Mouse (Mus musculus): ENCODE data around the gene Aatk. TPM values are rescaled to one million over a fixed set of nuclear protein-coding genes. Genes with fewer than 3 reads are reported as not detected.

The Aatk gene
- total RNA-seq, 1 experiment: 1.2 TPM

DNA sequence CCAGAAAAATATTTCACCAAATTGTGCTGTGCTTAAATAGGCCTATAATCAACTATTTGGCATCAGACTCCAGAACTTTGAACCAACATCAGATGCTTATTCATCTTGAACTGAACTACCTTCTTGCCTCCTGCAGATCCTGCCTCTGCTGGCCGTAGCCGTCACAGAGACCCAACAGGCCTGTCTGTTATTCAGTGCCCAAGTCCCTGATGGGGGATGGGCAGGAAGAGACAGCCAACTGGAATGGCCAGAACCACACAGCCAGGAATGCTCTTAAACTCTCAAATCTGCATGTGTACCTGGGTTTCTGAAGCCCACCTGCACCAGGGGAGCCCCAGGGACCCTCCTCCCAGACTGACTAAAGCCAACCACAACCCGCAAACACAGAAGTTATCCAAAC is 20.0 kb downstream of the Aatk start:
- Histone ChIP-seq H3K36me3 (ENCODE audit: control insufficient read depth, insufficient read depth, low read length, poor library complexity, severe bottlenecking) (no peaks in the 10 kb centered on the region), H3K9me3 (ENCODE audit: control insufficient read depth, insufficient read depth, low read depth, low read length) (no peaks in the 10 kb centered on the region), H3K27ac (ENCODE audit: insufficient read depth, low read depth, low read length, poor library complexity, severe bottlenecking) (no peak overlapping the region), H3K4me3 (ENCODE audit: insufficient read depth in 1 of 2, low read depth in 1 of 2, low read length in 2 of 2, poor library complexity in 1 of 2, severe bottlenecking in 1 of 2) (no peak overlapping the region), H3K9ac (ENCODE audit: insufficient read depth, low read depth, low read length, poor library complexity, severe bottlenecking) (no peak overlapping the region), H3K4me1 (ENCODE audit: control insufficient read depth in 2 of 2, insufficient read depth in 2 of 2, low read length in 2 of 2, poor library complexity in 1 of 2) (peaks cover 2 to 13% of the 10 kb centered on the region in 2 experiments; a peak in 2 of 4 replicates)
- in situ Hi-C loops (cut with MboI; ENCODE audit: low sequenced_read_pairs in 2 of 2, unreplicated experiment in 2 of 2): no loop called here
- TF ChIP-seq ZC3H11A (IDR thresholded peaks at IDR 0.05; ENCODE audit: borderline replicate concordance, low read depth, low read length) (no peak), HCFC1 (IDR thresholded peaks at IDR 0.05; ENCODE audit: borderline replicate concordance, insufficient read depth, low read length) (no peak), ZNF384 (IDR thresholded peaks at IDR 0.05; ENCODE audit: low read depth, low read length) (no peak), MAFK (IDR thresholded peaks at IDR 0.05; ENCODE audit: insufficient read depth, low read depth, low read length) (no peak), CHD2 (IDR thresholded peaks at IDR 0.05; ENCODE audit: low read depth, low read length) (no peak)
- no peak for DNase-seq (ENCODE audit: low read depth, low spot score)

DNA sequence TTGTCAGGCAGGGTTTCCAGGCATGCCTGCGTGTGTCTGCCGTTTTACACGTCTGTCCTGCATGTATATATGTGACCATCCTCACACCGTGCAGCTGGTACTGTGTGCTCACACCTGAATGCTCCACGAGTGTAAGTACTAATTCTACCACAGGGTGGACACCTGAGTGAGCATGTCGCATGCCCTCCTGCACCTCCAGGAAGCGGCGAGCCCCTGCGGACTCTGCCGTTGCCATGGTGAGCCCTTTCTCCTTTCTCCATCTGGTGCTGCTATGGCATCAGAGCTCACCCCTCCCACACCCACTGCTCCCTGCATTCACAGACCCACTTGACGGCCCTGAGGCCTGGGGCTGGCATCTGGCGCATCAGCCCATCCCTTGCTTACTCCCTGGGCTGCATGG is 24.1 kb downstream of the Aatk start:
- no peak overlapping the region for H3K9ac ChIP-seq (ENCODE audit: insufficient read depth, low read depth, low read length, poor library complexity, severe bottlenecking)
- TF ChIP-seq ZC3H11A (IDR thresholded peaks at IDR 0.05; ENCODE audit: borderline replicate concordance, low read depth, low read length) (no peak), ZNF384 (IDR thresholded peaks at IDR 0.05; ENCODE audit: low read depth, low read length) (no peak), HCFC1 (IDR thresholded peaks at IDR 0.05; ENCODE audit: borderline replicate concordance, insufficient read depth, low read length) (no peak), MAFK (IDR thresholded peaks at IDR 0.05; ENCODE audit: insufficient read depth, low read depth, low read length) (no peak)

DNA sequence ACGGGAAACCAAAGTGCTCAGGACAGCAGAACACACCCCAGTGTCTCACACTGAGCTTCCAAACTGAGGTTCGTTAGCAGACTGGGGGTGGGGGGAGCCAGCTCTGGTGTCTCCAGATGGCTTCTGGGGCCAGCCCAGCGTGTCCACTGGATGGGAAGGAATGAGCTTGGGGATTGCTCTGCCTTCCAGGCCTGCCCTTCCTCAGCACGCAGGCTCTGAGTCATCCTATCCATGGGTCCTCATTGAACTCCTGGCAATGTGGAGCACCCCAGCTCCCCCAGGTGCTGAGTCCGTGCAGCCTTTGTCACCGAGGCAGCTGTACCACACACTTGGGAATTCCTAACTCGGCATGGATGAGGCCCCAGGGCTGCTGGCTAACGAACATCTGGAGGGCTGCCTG is 24.8 kb downstream of the Aatk start:
- Histone ChIP-seq H3K36me3 (ENCODE audit: control insufficient read depth, insufficient read depth, low read length, poor library complexity, severe bottlenecking) (no peaks in the 10 kb centered on the region), H3K4me1 (ENCODE audit: control insufficient read depth in 2 of 2, insufficient read depth in 2 of 2, low read length in 2 of 2, poor library complexity in 1 of 2) (no peaks in the 10 kb centered on the region; a peak in 1 of 4 replicates), H3K27ac (ENCODE audit: insufficient read depth, low read depth, low read length, poor library complexity, severe bottlenecking) (no peak overlapping the region), H3K9ac (ENCODE audit: insufficient read depth, low read depth, low read length, poor library complexity, severe bottlenecking) (no peak overlapping the region), H3K4me3 (ENCODE audit: insufficient read depth in 1 of 2, low read depth in 1 of 2, low read length in 2 of 2, poor library complexity in 1 of 2, severe bottlenecking in 1 of 2) (no peak overlapping the region), H3K9me3 (ENCODE audit: control insufficient read depth, insufficient read depth, low read depth, low read length) (no peaks in the 10 kb centered on the region)
- DNase-seq (ENCODE audit: low read depth, low spot score): no peak
- in situ Hi-C loops (cut with MboI; ENCODE audit: low sequenced_read_pairs in 2 of 2, unreplicated experiment in 2 of 2): no loop called here
- TF ChIP-seq MAFK (IDR thresholded peaks at IDR 0.05; ENCODE audit: insufficient read depth, low read depth, low read length) (no peak), CHD2 (IDR thresholded peaks at IDR 0.05; ENCODE audit: low read depth, low read length) (no peak)

More for the DNA sequence above, 24.1 kb downstream of the Aatk start:
- DNase-seq (ENCODE audit: low read depth, low spot score): no peak
- Histone ChIP-seq H3K4me3 (ENCODE audit: insufficient read depth in 1 of 2, low read depth in 1 of 2, low read length in 2 of 2, poor library complexity in 1 of 2, severe bottlenecking in 1 of 2) (no peak overlapping the region), H3K9me3 (ENCODE audit: control insufficient read depth, insufficient read depth, low read depth, low read length) (no peaks in the 10 kb centered on the region), H3K36me3 (ENCODE audit: control insufficient read depth, insufficient read depth, low read length, poor library complexity, severe bottlenecking) (no peaks in the 10 kb centered on the region), H3K27ac (ENCODE audit: insufficient read depth, low read depth, low read length, poor library complexity, severe bottlenecking) (no peak overlapping the region), H3K4me1 (ENCODE audit: control insufficient read depth in 2 of 2, insufficient read depth in 2 of 2, low read length in 2 of 2, poor library complexity in 1 of 2) (no peaks in the 10 kb centered on the region; a peak in 1 of 4 replicates)
- in situ Hi-C loops (cut with MboI; ENCODE audit: low sequenced_read_pairs in 2 of 2, unreplicated experiment in 2 of 2): no loop called here

DNA sequence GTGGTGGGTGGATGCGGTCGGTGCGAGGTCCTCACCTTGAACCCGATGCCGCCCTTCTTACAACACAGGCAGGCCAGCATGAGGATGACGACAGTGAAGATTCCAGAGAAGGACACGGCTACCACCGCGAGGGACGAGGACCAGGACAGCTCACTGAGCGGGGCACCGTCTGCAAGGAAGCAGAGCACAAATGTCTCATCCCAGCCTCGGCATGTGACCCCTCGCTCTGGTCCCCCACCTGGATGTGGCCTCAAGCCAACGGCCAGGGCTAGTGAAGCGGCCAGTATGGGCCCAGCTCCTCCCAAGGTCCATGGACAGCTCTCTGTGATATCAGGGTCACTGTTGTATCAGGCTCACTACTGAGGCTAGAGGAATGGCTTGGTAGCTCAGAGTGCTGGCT is 25.6 kb downstream of the Aatk start:
- Histone ChIP-seq H3K4me1 (ENCODE audit: control insufficient read depth in 2 of 2, insufficient read depth in 2 of 2, low read length in 2 of 2, poor library complexity in 1 of 2) (no peaks in the 10 kb centered on the region; a peak in 1 of 4 replicates), H3K36me3 (ENCODE audit: control insufficient read depth, insufficient read depth, low read length, poor library complexity, severe bottlenecking) (no peaks in the 10 kb centered on the region), H3K4me3 (ENCODE audit: insufficient read depth in 1 of 2, low read depth in 1 of 2, low read length in 2 of 2, poor library complexity in 1 of 2, severe bottlenecking in 1 of 2) (no peak overlapping the region), H3K27ac (ENCODE audit: insufficient read depth, low read depth, low read length, poor library complexity, severe bottlenecking) (no peak overlapping the region), H3K9ac (ENCODE audit: insufficient read depth, low read depth, low read length, poor library complexity, severe bottlenecking) (no peak overlapping the region), H3K9me3 (ENCODE audit: control insufficient read depth, insufficient read depth, low read depth, low read length) (no peaks in the 10 kb centered on the region)
- no peak for DNase-seq (ENCODE audit: low read depth, low spot score)
- TF ChIP-seq ZNF384 (IDR thresholded peaks at IDR 0.05; ENCODE audit: low read depth, low read length) (no peak), HCFC1 (IDR thresholded peaks at IDR 0.05; ENCODE audit: borderline replicate concordance, insufficient read depth, low read length) (no peak), MAFK (IDR thresholded peaks at IDR 0.05; ENCODE audit: insufficient read depth, low read depth, low read length) (no peak), ZC3H11A (IDR thresholded peaks at IDR 0.05; ENCODE audit: borderline replicate concordance, low read depth, low read length) (no peak), CHD2 (IDR thresholded peaks at IDR 0.05; ENCODE audit: low read depth, low read length) (no peak)
- in situ Hi-C loops (cut with MboI; ENCODE audit: low sequenced_read_pairs in 2 of 2, unreplicated experiment in 2 of 2): no loop called here

Measured in ES-E14 (cell line).